Mouse (Mus musculus): Measurements from ENCODE around the gene Lcat.

- 0 out of 2 replicates have a peak, but pooled peaks have one; percentile 6 for TF ChIP-seq EP300 (IDR thresholded peaks at IDR 0.05; ENCODE audit: insufficient read depth, low read depth, low read length)
- peak; percentile 58; the same call in 1 of the 2 replicates for TF ChIP-seq POLR2A (IDR thresholded peaks at IDR 0.05; ENCODE audit: insufficient read depth, low read depth, low read length)
- 0 out of 2 replicates have a peak, but pooled peaks have one; percentile 11 for TF ChIP-seq CTCF (IDR thresholded peaks at IDR 0.05)
Observed at GRCm38 (mm10) chr8:105937496-105938305, 5.5 kb downstream of the Lcat start.
